Mouse (Mus musculus) limb, embryonic 14.5 days (tissue): ENCODE results near the gene Insm1. TPM values are rescaled to one million over a fixed set of nuclear protein-coding genes. Genes with fewer than 3 reads are reported as not detected.
A peak's percentile ranks its signal among the peaks of the same experiment; 100 is the strongest.

Source experiments
- ATAC-seq: fragments of 200-750 bp; cut with Nextera tagmentation; 2 replicates; pipeline ENCODE4 v1.8.0; 2017; ENCODE audit warnings: low read depth, moderate number of reproducible peaks, moderate TSS enrichment; ENCODE audit not compliant: low FRiP score
- DNase-seq: peaks from one replicate; pipeline ENCODE4 v3.0.0-alpha.2; 2015; ENCODE audit warnings: low spot score
- H3K27ac ChIP-seq: fragments of 300-500 bp; sonication (generic); replicated peaks from 2 replicates; pipeline ENCODE4 v1.5.1; 2014; ENCODE audit warnings: low read depth, mild to moderate bottlenecking, low read length, moderate library complexity, mixed read lengths
- H3K27me3 ChIP-seq: fragments of 300-500 bp; sonication (generic); 2 replicates; pipeline ENCODE4 v1.6.1; 2014; ENCODE audit warnings: low read length, mixed read lengths; ENCODE audit not compliant: control insufficient read depth, insufficient read depth
- H3K36me3 ChIP-seq: fragments of 300-500 bp; sonication (generic); 2 replicates; pipeline ENCODE4 v1.6.1; 2014; ENCODE audit warnings: mild to moderate bottlenecking, low read length, moderate library complexity, mixed read lengths; ENCODE audit not compliant: control insufficient read depth, insufficient read depth
- H3K4me1 ChIP-seq: fragments of 300-500 bp; sonication (generic); 2 replicates; pipeline ENCODE4 v1.6.1; 2014; ENCODE audit warnings: antibody characterized with exemption, low read length, mixed read lengths; ENCODE audit not compliant: control insufficient read depth, insufficient read depth
- H3K4me2 ChIP-seq: fragments of 300-500 bp; sonication (generic); replicated peaks from 2 replicates; pipeline ENCODE4 v1.6.1; 2014; ENCODE audit warnings: low read depth, mild to moderate bottlenecking, low read length, moderate library complexity; ENCODE audit not compliant: severe bottlenecking
- H3K4me3 ChIP-seq: fragments of 300-500 bp; sonication (generic); replicated peaks from 2 replicates; pipeline ENCODE4 v1.5.1; 2014; ENCODE audit warnings: low read length
- H3K9ac ChIP-seq: fragments of 300-500 bp; sonication (generic); 2 replicates; pipeline ENCODE4 v1.6.1; 2014; ENCODE audit warnings: mild to moderate bottlenecking, low read depth, low read length, moderate library complexity; ENCODE audit not compliant: severe bottlenecking
- H3K9me3 ChIP-seq: fragments of 300-500 bp; sonication (generic); 2 replicates; pipeline ENCODE4 v1.6.1; 2016; ENCODE audit warnings: low read length; ENCODE audit not compliant: control insufficient read depth
- POLR2A ChIP-seq: fragments of 200-500 bp; IDR thresholded peaks from 2 replicates; pipeline ENCODE4 v1.8.0; 2012; ENCODE audit warnings: inconsistent platforms, mild to moderate bottlenecking, moderate library complexity, borderline replicate concordance; ENCODE audit not compliant: insufficient read depth, insufficient read length; ENCODE audit errors: extremely low read depth
- WGBS: fragments of 180-500 bp; shearing (Covaris S2); extraction: QIAGEN DNeasy Blood & Tissue Kit; methylation state at CpG from one replicate; pipeline ENCODE4 v1.1.7; 2014; 5-methylcytosine and 5-hydroxymethylcytosine counted together
- polyA plus RNA-seq, 2 experiments: library from polyadenylated mRNA; depleted of rRNA in 1 of 2; stranded (reverse) in 1 of 2; unstranded in 1 of 2; fragments of >200 nt; fragmentation: Nextera tagmentation in 1 of 2; extraction: Ambion mirVana in 1 of 2; gene quantifications; 2 replicates each; pipeline versions ENCODE4 v1.2.1 to v1.2.3; 2012 to 2014

Gene Insm1
- polyA plus RNA-seq, 2 experiments = 0.07 to 0.41 TPM

GRCm38 (mm10) chr2:146221929-146222278, 183 bp downstream of the Insm1 start:
- Histone ChIP-seq H3K9ac (0 out of 2 replicates have a peak overlapping the region, but pooled peaks have one; percentile 3), H3K4me1 (peaks cover 17% of the 10 kb centered on the region), H3K4me2 (peak overlapping the region; percentile 94), H3K27me3 (peaks cover 95% of the 10 kb centered on the region), H3K9me3 (no peaks in the 10 kb centered on the region), H3K36me3 (no peaks in the 10 kb centered on the region), H3K4me3 (peak overlapping the region; percentile 48), H3K27ac (no peak overlapping the region)
- DNase-seq = no peak
- ATAC-seq = peak; percentile 24; the same call in 1 of the 2 replicates
- WGBS = 14% methylated on average over 8 of the region's 44 CpGs
- no peak for TF ChIP-seq POLR2A

GRCm38 (mm10) chr2:146222279-146223175, 806 bp downstream of the Insm1 start:
- no peaks in the 10 kb centered on the region for H3K9me3 ChIP-seq
- H3K36me3 ChIP-seq = no peaks in the 10 kb centered on the region
- peaks cover 17% of the 10 kb centered on the region for H3K4me1 ChIP-seq
- ATAC-seq = 0 out of 2 replicates have a peak, but pooled peaks have one; percentile 5
- DNase-seq = no peak
- 0 out of 2 replicates have a peak overlapping the region, but pooled peaks have one; percentile 3 for H3K9ac ChIP-seq
- H3K27ac ChIP-seq = no peak overlapping the region
- WGBS = under 1% methylated on average over 29 of the region's 133 CpGs
- peak overlapping the region; percentile 94 for H3K4me2 ChIP-seq
- no peak for TF ChIP-seq POLR2A
- peaks cover 95% of the 10 kb centered on the region for H3K27me3 ChIP-seq
- peak overlapping the region; percentile 48 for H3K4me3 ChIP-seq

- peaks cover 17% of the 10 kb centered on the region for H3K4me1 ChIP-seq
- H3K27ac ChIP-seq = no peak overlapping the region
- no peaks in the 10 kb centered on the region for H3K9me3 ChIP-seq
- under 1% methylated on average over 45 of the region's 75 CpGs for WGBS
- no peak for TF ChIP-seq POLR2A
- DNase-seq = no peak
- no peak for ATAC-seq
- peaks cover 91% of the 10 kb centered on the region for H3K27me3 ChIP-seq
- H3K4me3 ChIP-seq = peak overlapping the region; percentile 48
- no peak overlapping the region for H3K9ac ChIP-seq
- H3K4me2 ChIP-seq = peak overlapping the region; percentile 94
- H3K36me3 ChIP-seq = no peaks in the 10 kb centered on the region
Observed at GRCm38 (mm10) chr2:146223176-146223905, 1.6 kb downstream of the Insm1 start.

GRCm38 (mm10) chr2:146224141-146224540, 2.4 kb downstream of the Insm1 start:
- DNase-seq = no peak
- no peak overlapping the region for H3K4me3 ChIP-seq
- H3K27ac ChIP-seq = no peak overlapping the region
- no peak overlapping the region for H3K4me2 ChIP-seq
- no peaks in the 10 kb centered on the region for H3K9me3 ChIP-seq
- no peak for TF ChIP-seq POLR2A
- peaks cover 91% of the 10 kb centered on the region for H3K27me3 ChIP-seq
- no peaks in the 10 kb centered on the region for H3K36me3 ChIP-seq
- H3K4me1 ChIP-seq = peaks cover 17% of the 10 kb centered on the region
- WGBS = 15% methylated on average over 7 of the region's 7 CpGs
- ATAC-seq = no peak
- H3K9ac ChIP-seq = no peak overlapping the region

GRCm38 (mm10) chr2:146225818-146226217, 4.1 kb downstream of the Insm1 start:
- Histone ChIP-seq H3K9ac (no peak overlapping the region), H3K4me2 (no peak overlapping the region), H3K4me1 (peaks cover 17% of the 10 kb centered on the region), H3K4me3 (no peak overlapping the region), H3K9me3 (no peaks in the 10 kb centered on the region), H3K27me3 (peaks cover 76% of the 10 kb centered on the region), H3K27ac (no peak overlapping the region), H3K36me3 (no peaks in the 10 kb centered on the region)
- WGBS = 14% methylated on average over 6 of the region's 6 CpGs
- no peak for TF ChIP-seq POLR2A
- no peak for DNase-seq
- no peak for ATAC-seq
